Mouse (Mus musculus): ENCODE results near the gene Eaf1.

- TF ChIP-seq CTCF (IDR thresholded peaks at IDR 0.05; ENCODE audit: insufficient read depth, low read length) (0 out of 2 replicates have a peak, but pooled peaks have one; percentile 10), POLR2A (IDR thresholded peaks at IDR 0.05; ENCODE audit: borderline replicate concordance, extremely low read depth, low read depth, low read length) (no peak)
Observed at GRCm38 (mm10) chr14:31469711-31470110, 24.5 kb upstream of the Eaf1 start.
